Mouse (Mus musculus) forebrain, embryonic 12.5 days (tissue): ENCODE results near the gene Slc25a13. TPM values are rescaled to one million over a fixed set of nuclear protein-coding genes. Genes with fewer than 3 reads are reported as not detected.

Experiments
- ATAC-seq: fragments of 200-750 bp; cut with Nextera tagmentation; 2 replicates; pipeline ENCODE4 v1.8.0; 2017; ENCODE audit warnings: moderate TSS enrichment; ENCODE audit not compliant: low FRiP score
- H3K27ac ChIP-seq: fragments of 300-500 bp; sonication (generic); 2 replicates; pipeline ENCODE4 v1.5.1; 2016; ENCODE audit warnings: mild to moderate bottlenecking
- H3K27me3 ChIP-seq: fragments of 300-500 bp; sonication (generic); 2 replicates; pipeline ENCODE4 v1.6.1; 2016; ENCODE audit warnings: mild to moderate bottlenecking
- H3K36me3 ChIP-seq: fragments of 300-500 bp; sonication (generic); replicated peaks from 2 replicates; pipeline ENCODE4 v1.6.1; 2016; ENCODE audit warnings: mild to moderate bottlenecking
- H3K4me1 ChIP-seq: fragments of 300-500 bp; sonication (generic); 2 replicates; pipeline ENCODE4 v1.6.1; 2016
- H3K4me2 ChIP-seq: fragments of 300-500 bp; sonication (generic); 2 replicates; pipeline ENCODE4 v1.6.1; 2016; ENCODE audit warnings: mild to moderate bottlenecking, moderate library complexity
- H3K4me3 ChIP-seq: fragments of 300-500 bp; sonication (generic); replicated peaks from 2 replicates; pipeline ENCODE4 v1.5.1; 2016; ENCODE audit warnings: mild to moderate bottlenecking
- H3K9ac ChIP-seq: fragments of 300-500 bp; sonication (generic); 2 replicates; pipeline ENCODE4 v1.6.1; 2016; ENCODE audit warnings: mild to moderate bottlenecking
- H3K9me3 ChIP-seq: fragments of 300-500 bp; sonication (generic); 2 replicates; pipeline ENCODE4 v1.6.1; 2016
- whole genome bisulfite sequencing: fragments of 180-500 bp; shearing (Covaris S2); methylation state at CpG from one replicate; pipeline ENCODE4 v1.1.7; 2016; 5-methylcytosine and 5-hydroxymethylcytosine counted together
- polyA plus RNA-seq: library from polyadenylated mRNA; unstranded; fragments of >200 nt; fragmentation: Nextera tagmentation; extraction: Ambion mirVana; gene quantifications from 2 replicates; pipeline ENCODE4 v1.2.1, GENCODE M21; 2016

Gene Slc25a13
- polyA plus RNA-seq, 1 experiment from 2014 or later = 23.6 TPM

- peaks cover 8% of the 10 kb centered on the region; the same call in 1 of the 2 replicates for H3K36me3 ChIP-seq
- no peak overlapping the region for H3K4me2 ChIP-seq
- H3K4me3 ChIP-seq = no peak overlapping the region
- ATAC-seq = no peak
- no peak overlapping the region for H3K27ac ChIP-seq
- no peaks in the 10 kb centered on the region for H3K9me3 ChIP-seq
- H3K27me3 ChIP-seq = no peaks in the 10 kb centered on the region
- H3K4me1 ChIP-seq = no peaks in the 10 kb centered on the region
- no peak overlapping the region for H3K9ac ChIP-seq
- 77% methylated on average over 10 of the region's 10 CpGs for WGBS
Observed at GRCm38 (mm10) chr6:6153426-6153825, 63.5 kb downstream of the Slc25a13 start.

- 97% methylated on average over 6 of the region's 6 CpGs for WGBS
- no peak for ATAC-seq
- Histone ChIP-seq H3K4me3 (no peak overlapping the region), H3K36me3 (peaks cover 13% of the 10 kb centered on the region), H3K9ac (no peak overlapping the region), H3K4me2 (no peak overlapping the region), H3K27ac (no peak overlapping the region), H3K27me3 (no peaks in the 10 kb centered on the region), H3K4me1 (no peaks in the 10 kb centered on the region), H3K9me3 (no peaks in the 10 kb centered on the region)
Observed at GRCm38 (mm10) chr6:6150811-6151210, 66.2 kb downstream of the Slc25a13 start.

GRCm38 (mm10) chr6:6149751-6150150 is 67.2 kb downstream of the Slc25a13 start:
- ATAC-seq = no peak
- H3K4me1 ChIP-seq = no peaks in the 10 kb centered on the region
- no peaks in the 10 kb centered on the region for H3K9me3 ChIP-seq
- H3K4me3 ChIP-seq = no peak overlapping the region
- H3K27me3 ChIP-seq = no peaks in the 10 kb centered on the region
- 80% methylated on average over 2 of the region's 2 CpGs for WGBS
- H3K27ac ChIP-seq = no peak overlapping the region
- H3K36me3 ChIP-seq = peaks cover 13% of the 10 kb centered on the region
- H3K4me2 ChIP-seq = no peak overlapping the region
- H3K9ac ChIP-seq = no peak overlapping the region

GRCm38 (mm10) chr6:6149329-6149728 is 67.6 kb downstream of the Slc25a13 start:
- no peak overlapping the region for H3K9ac ChIP-seq
- H3K36me3 ChIP-seq = peaks cover 13% of the 10 kb centered on the region
- no peak overlapping the region for H3K27ac ChIP-seq
- no peaks in the 10 kb centered on the region for H3K9me3 ChIP-seq
- no peak for ATAC-seq
- no peaks in the 10 kb centered on the region for H3K4me1 ChIP-seq
- no peaks in the 10 kb centered on the region for H3K27me3 ChIP-seq
- H3K4me2 ChIP-seq = no peak overlapping the region
- H3K4me3 ChIP-seq = no peak overlapping the region
- WGBS = 95% methylated on average over 3 of the region's 3 CpGs

- Histone ChIP-seq H3K27ac (no peak overlapping the region), H3K27me3 (no peaks in the 10 kb centered on the region), H3K4me2 (no peak overlapping the region), H3K4me3 (no peak overlapping the region), H3K36me3 (peaks cover 6% of the 10 kb centered on the region; the same call in 1 of the 2 replicates), H3K9ac (no peak overlapping the region), H3K4me1 (no peaks in the 10 kb centered on the region), H3K9me3 (no peaks in the 10 kb centered on the region)
- ATAC-seq = no peak
- 86% methylated on average over 13 of the region's 13 CpGs for WGBS
Observed at GRCm38 (mm10) chr6:6145412-6145811, 71.6 kb downstream of the Slc25a13 start.

GRCm38 (mm10) chr6:6143525-6143924 is 73.4 kb downstream of the Slc25a13 start:
- no peaks in the 10 kb centered on the region for H3K27me3 ChIP-seq
- peaks cover 5% of the 10 kb centered on the region; the same call in 1 of the 2 replicates for H3K36me3 ChIP-seq
- WGBS = 51% methylated on average over 7 of the region's 7 CpGs
- H3K27ac ChIP-seq = no peak overlapping the region
- no peak overlapping the region for H3K4me2 ChIP-seq
- no peaks in the 10 kb centered on the region for H3K9me3 ChIP-seq
- H3K4me3 ChIP-seq = no peak overlapping the region
- ATAC-seq = no peak
- no peak overlapping the region for H3K9ac ChIP-seq
- no peaks in the 10 kb centered on the region for H3K4me1 ChIP-seq

GRCm38 (mm10) chr6:6140370-6140769 is 76.6 kb downstream of the Slc25a13 start:
- H3K9ac ChIP-seq = no peak overlapping the region
- ATAC-seq = no peak
- H3K4me2 ChIP-seq = no peak overlapping the region
- H3K9me3 ChIP-seq = 0 out of 2 replicates have a peak, but pooled peaks cover 3% of the 10 kb centered on the region
- 94% methylated on average over 3 of the region's 3 CpGs for whole genome bisulfite sequencing
- no peak overlapping the region for H3K27ac ChIP-seq
- H3K36me3 ChIP-seq = no peaks in the 10 kb centered on the region
- H3K27me3 ChIP-seq = no peaks in the 10 kb centered on the region
- no peak overlapping the region for H3K4me3 ChIP-seq
- no peaks in the 10 kb centered on the region for H3K4me1 ChIP-seq

GRCm38 (mm10) chr6:6139061-6139460 is 77.9 kb downstream of the Slc25a13 start:
- Histone ChIP-seq H3K9ac (no peak overlapping the region), H3K27me3 (no peaks in the 10 kb centered on the region), H3K9me3 (0 out of 2 replicates have a peak, but pooled peaks cover 3% of the 10 kb centered on the region), H3K4me3 (no peak overlapping the region), H3K4me1 (no peaks in the 10 kb centered on the region), H3K4me2 (no peak overlapping the region), H3K36me3 (no peaks in the 10 kb centered on the region), H3K27ac (no peak overlapping the region)
- ATAC-seq = no peak
- WGBS = 98% methylated on average over 5 of the region's 5 CpGs

GRCm38 (mm10) chr6:6136812-6137211 is 80.2 kb downstream of the Slc25a13 start:
- Histone ChIP-seq H3K9ac (no peak overlapping the region), H3K4me3 (no peak overlapping the region), H3K9me3 (0 out of 2 replicates have a peak, but pooled peaks cover 3% of the 10 kb centered on the region), H3K36me3 (no peaks in the 10 kb centered on the region), H3K27ac (no peak overlapping the region), H3K4me1 (no peaks in the 10 kb centered on the region), H3K4me2 (no peak overlapping the region), H3K27me3 (no peaks in the 10 kb centered on the region)
- no peak for ATAC-seq
- 92% methylated on average over 3 of the region's 3 CpGs for WGBS

- no peaks in the 10 kb centered on the region for H3K27me3 ChIP-seq
- 0 out of 2 replicates have a peak, but pooled peaks cover 3% of the 10 kb centered on the region for H3K9me3 ChIP-seq
- H3K4me1 ChIP-seq = no peaks in the 10 kb centered on the region
- no peak overlapping the region for H3K27ac ChIP-seq
- no peak overlapping the region for H3K4me2 ChIP-seq
- no peak overlapping the region for H3K4me3 ChIP-seq
- H3K36me3 ChIP-seq = no peaks in the 10 kb centered on the region
- H3K9ac ChIP-seq = no peak overlapping the region
- no peak for ATAC-seq
- 89% methylated on average over 4 of the region's 4 CpGs for WGBS
Observed at GRCm38 (mm10) chr6:6134935-6135334, 82.0 kb downstream of the Slc25a13 start.

- WGBS = 93% methylated on average over 8 of the region's 8 CpGs
- no peaks in the 10 kb centered on the region for H3K4me1 ChIP-seq
- H3K9me3 ChIP-seq = 0 out of 2 replicates have a peak, but pooled peaks cover 3% of the 10 kb centered on the region
- ATAC-seq = no peak
- H3K9ac ChIP-seq = no peak overlapping the region
- H3K4me3 ChIP-seq = no peak overlapping the region
- H3K27me3 ChIP-seq = no peaks in the 10 kb centered on the region
- no peak overlapping the region for H3K4me2 ChIP-seq
- no peak overlapping the region for H3K27ac ChIP-seq
- H3K36me3 ChIP-seq = no peaks in the 10 kb centered on the region
Observed at GRCm38 (mm10) chr6:6133556-6134050, 83.4 kb downstream of the Slc25a13 start.

GRCm38 (mm10) chr6:6132047-6132446 is 84.9 kb downstream of the Slc25a13 start:
- Histone ChIP-seq H3K9me3 (no peaks in the 10 kb centered on the region), H3K4me1 (no peaks in the 10 kb centered on the region)

GRCm38 (mm10) chr6:6125620-6126019 is 91.4 kb downstream of the Slc25a13 start:
- Histone ChIP-seq H3K27me3 (no peaks in the 10 kb centered on the region), H3K4me3 (no peak overlapping the region), H3K4me2 (no peak overlapping the region), H3K9ac (no peak overlapping the region), H3K27ac (no peak overlapping the region), H3K36me3 (no peaks in the 10 kb centered on the region), H3K4me1 (no peaks in the 10 kb centered on the region), H3K9me3 (no peaks in the 10 kb centered on the region)
- ATAC-seq = no peak
- WGBS = 87% methylated on average over 3 of the region's 3 CpGs

More at GRCm38 (mm10) chr6:6132047-6132446, 84.9 kb downstream of the Slc25a13 start:
- no peaks in the 10 kb centered on the region for H3K27me3 ChIP-seq
- H3K4me3 ChIP-seq = no peak overlapping the region
- H3K27ac ChIP-seq = no peak overlapping the region
- ATAC-seq = no peak
- no peak overlapping the region for H3K4me2 ChIP-seq
- no peak overlapping the region for H3K9ac ChIP-seq
- H3K36me3 ChIP-seq = no peaks in the 10 kb centered on the region
- 80% methylated on average over 5 of the region's 5 CpGs for WGBS
